In genomic region chr12:54654741-54655140, GRCm38 (mm10) we compare ENCODE assay signal across 8 mouse cellular contexts. TPM values are rescaled to one million over a fixed set of nuclear protein-coding genes. Genes with fewer than 3 reads are reported as not detected.
DNase-seq lines count a peak whose midpoint lies in the region; ATAC-seq and TF ChIP-seq lines count a peak whose summit lies in the region.

No protein-coding gene starts in this region.

- DNase-seq in G1E (ENCODE audit: low spot score): peak; percentile 23
- DNase-seq in midbrain, embryonic 11.5 days (ENCODE audit: low spot score, missing footprints): no peak
- DNase-seq in layer of hippocampus, adult 8-10 months (ENCODE audit: low spot score in 2 of 2): no peak
- no peak for DNase-seq in gastrocnemius, postnatal 10 days
- DNase-seq in right cerebral cortex, adult 18-20 months: no peak

- peaks cover 14% of the 10 kb centered on the region for H3K36me3 ChIP-seq in erythroblast, embryonic 14.5 days (ENCODE audit: control insufficient read depth)
- H3K36me3 ChIP-seq in G1E (replicated peaks): peaks cover 34% of the 10 kb centered on the region
- peaks cover 5% of the 10 kb centered on the region; the same call in 1 of the 2 replicates for H3K36me3 ChIP-seq in hindbrain, embryonic 12.5 days
- no peaks in the 10 kb centered on the region for H3K36me3 ChIP-seq in midbrain, embryonic 11.5 days (ENCODE audit: control insufficient read depth, insufficient read depth, low read length)

- peak overlapping the region; percentile 76 for H3K4me2 ChIP-seq in hindbrain, embryonic 12.5 days (replicated peaks)
- peak overlapping the region; percentile 45 for H3K4me2 ChIP-seq in midbrain, embryonic 11.5 days

- 92% methylated on average over 1 of the region's 1 CpGs for WGBS in hindbrain, embryonic 12.5 days
- WGBS in midbrain, embryonic 11.5 days: 88% methylated on average over 1 of the region's 1 CpGs

- no peak for ATAC-seq in erythroblast, adult 5-6 weeks (replicated peaks; ENCODE audit: low FRiP score, poor library complexity, severe bottlenecking)
- ATAC-seq in G1E (ENCODE audit: extremely low read depth, insufficient number of reproducible peaks, low FRiP score, poor library complexity, severe bottlenecking): no peak
- ATAC-seq in hindbrain, embryonic 12.5 days (ENCODE audit: low FRiP score): no peak
- no peak for ATAC-seq in midbrain, embryonic 11.5 days (ENCODE audit: low FRiP score)

- no peaks in the 10 kb centered on the region for H3K27me3 ChIP-seq in erythroblast, embryonic 14.5 days (ENCODE audit: control insufficient read depth)
- no peaks in the 10 kb centered on the region for H3K27me3 ChIP-seq in G1E (ENCODE audit: insufficient read depth, low read length)
- H3K27me3 ChIP-seq in hindbrain, embryonic 12.5 days: no peaks in the 10 kb centered on the region
- H3K27me3 ChIP-seq in midbrain, embryonic 11.5 days (ENCODE audit: control insufficient read depth, insufficient read depth, low read length): no peaks in the 10 kb centered on the region

- H3K9me3 ChIP-seq in erythroblast, embryonic 14.5 days (ENCODE audit: control insufficient read depth, low read length): no peaks in the 10 kb centered on the region
- no peaks in the 10 kb centered on the region for H3K9me3 ChIP-seq in G1E (replicated peaks)
- H3K9me3 ChIP-seq in hindbrain, embryonic 12.5 days (replicated peaks): no peaks in the 10 kb centered on the region
- H3K9me3 ChIP-seq in midbrain, embryonic 11.5 days (ENCODE audit: control insufficient read depth, low read length): no peaks in the 10 kb centered on the region

- H3K9ac ChIP-seq in hindbrain, embryonic 12.5 days: no peak overlapping the region
- H3K9ac ChIP-seq in midbrain, embryonic 11.5 days (ENCODE audit: low read length): no peak overlapping the region

- no peak overlapping the region for H3K27ac ChIP-seq in hindbrain, embryonic 12.5 days
- no peak overlapping the region for H3K27ac ChIP-seq in midbrain, embryonic 11.5 days (ENCODE audit: low read depth, low read length)

- H3K4me1 ChIP-seq in erythroblast, embryonic 14.5 days (ENCODE audit: control insufficient read depth): peaks cover 46% of the 10 kb centered on the region
- peaks cover 50% of the 10 kb centered on the region for H3K4me1 ChIP-seq in G1E (ENCODE audit: insufficient read depth, low read depth, low read length)
- peaks cover 27% of the 10 kb centered on the region for H3K4me1 ChIP-seq in hindbrain, embryonic 12.5 days
- peaks cover 11% of the 10 kb centered on the region for H3K4me1 ChIP-seq in midbrain, embryonic 11.5 days (ENCODE audit: control insufficient read depth, insufficient read depth, low read length)

- peak overlapping the region; percentile 84 for H3K4me3 ChIP-seq in erythroblast, embryonic 14.5 days (replicated peaks)
- H3K4me3 ChIP-seq in G1E (ENCODE audit: low read depth, low read length): peak overlapping the region; percentile 22; the same call in 1 of the 2 replicates
- peak overlapping the region; percentile 7; the same call in 1 of the 2 replicates for H3K4me3 ChIP-seq in hindbrain, embryonic 12.5 days
- H3K4me3 ChIP-seq in midbrain, embryonic 11.5 days (ENCODE audit: low read depth, low read length): no peak overlapping the region

- TF ChIP-seq CTCF in G1E (IDR thresholded peaks at IDR 0.05; ENCODE audit: low read depth, low read length): no peak

RNA-seq across cellular contexts. Expression of gene Sptssa, which starts 1.6 kb away (rescaled TPM):
- 0.04 and 0.14 TPM in 2 replicates for polyA plus RNA-seq in erythroblast, embryonic 14.5 days (2012)
- total RNA-seq in erythroblast, adult 5-6 weeks (2015; ENCODE audit: low replicate concordance): 42.0 and 44.8 TPM in 2 replicates
- total RNA-seq in erythroblast, adult 5-6 weeks (2017; ENCODE audit: low replicate concordance): 23.0 and 27.3 TPM in 2 replicates
- 50.6 and 51.8 TPM in 2 replicates for total RNA-seq in G1E (2014; fragmentation: Nextera tagmentation)
- 288 and 294 TPM in 2 replicates for total RNA-seq in G1E (2017)
- 20.1 and 24.3 TPM in 2 replicates for polyA plus RNA-seq in G1E (2012)
- 166 and 176 TPM in 2 replicates for polyA plus RNA-seq in hindbrain, embryonic 12.5 days (2016; fragmentation: Nextera tagmentation; extraction: Ambion mirVana)
- 213 and 221 TPM in 2 replicates for polyA plus RNA-seq in midbrain, embryonic 11.5 days (2014; fragmentation: Nextera tagmentation; extraction: Ambion mirVana)
- 10 to 100 TPM; 26.2 to 28.0 (median 26.7) TPM for total RNA-seq in layer of hippocampus, adult 8-10 months (2022)
- total RNA-seq in gastrocnemius, postnatal 10 days (2021): 10 to 100 TPM; 31.8 to 33.7 TPM

RNA-seq across cellular contexts. Expression of gene Eapp, which starts 41.0 kb away (rescaled TPM):
- 3.7 and 5.9 TPM in 2 replicates for polyA plus RNA-seq in erythroblast, embryonic 14.5 days (2012)
- 13.6 and 16.1 TPM in 2 replicates for total RNA-seq in erythroblast, adult 5-6 weeks (2015; ENCODE audit: low replicate concordance)
- 34.8 and 40.4 TPM in 2 replicates for total RNA-seq in erythroblast, adult 5-6 weeks (2017; ENCODE audit: low replicate concordance)
- total RNA-seq in G1E (2014; fragmentation: Nextera tagmentation) (53.2 and 70.6 TPM in 2 replicates), G1E (2017) (84.9 and 106 TPM in 2 replicates)
- polyA plus RNA-seq in G1E (2012): 59.6 and 98.9 TPM in 2 replicates
- 79.8 and 85.3 TPM in 2 replicates for polyA plus RNA-seq in hindbrain, embryonic 12.5 days (2016; fragmentation: Nextera tagmentation; extraction: Ambion mirVana)
- 77.8 and 88.0 TPM in 2 replicates for polyA plus RNA-seq in midbrain, embryonic 11.5 days (2014; fragmentation: Nextera tagmentation; extraction: Ambion mirVana)
- 10 to 100 TPM; 32.7 to 39.4 (median 36.6) TPM for total RNA-seq in layer of hippocampus, adult 8-10 months (2022)
- total RNA-seq in gastrocnemius, postnatal 10 days (2021): 10 to 100 TPM; 22.0 to 24.0 TPM
